Mouse (Mus musculus) kidney, adult 2 months (tissue): ENCODE data around the gene H1fnt.

Experiments
- CTCF ChIP-seq: fragments of 200-500 bp; conservative IDR thresholded peaks from 2 replicates; pipeline ENCODE4 v1.5.1; 2011; ENCODE audit warnings: low read depth, mild to moderate bottlenecking, control low read depth, low read length, moderate library complexity, mixed read lengths; ENCODE audit not compliant: insufficient read depth, insufficient read length
- POLR2A ChIP-seq: fragments of 200-500 bp; IDR thresholded peaks from one replicate; pipeline ENCODE4 v1.6.1; 2011; ENCODE audit warnings: low read depth, low read length, control low read depth

DNA sequence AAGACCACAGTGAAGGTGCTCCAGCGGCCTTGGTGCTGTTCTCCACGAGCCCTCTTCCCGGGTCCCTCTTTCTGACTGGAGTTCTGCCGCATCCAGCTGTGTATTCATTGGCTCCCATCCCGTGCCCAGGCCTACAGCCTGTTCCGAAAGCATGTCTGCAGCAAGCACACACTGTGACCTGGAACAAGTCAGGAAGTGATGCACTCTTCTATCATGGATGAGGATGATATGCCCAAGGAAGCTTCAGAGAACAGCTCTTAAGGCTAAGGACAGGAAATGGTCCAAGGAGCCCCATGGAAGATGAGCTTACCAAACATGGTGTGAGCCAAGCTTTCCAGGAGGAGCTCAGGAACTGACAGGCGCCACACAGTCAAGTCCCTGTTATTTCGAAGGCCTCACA lies 36.6 kb upstream of the H1fnt start:
- TF ChIP-seq CTCF (no peak), POLR2A (no peak)
